Mouse (Mus musculus): ENCODE data around the gene Nsmce4a. TPM values are rescaled to one million over a fixed set of nuclear protein-coding genes. Genes with fewer than 3 reads are reported as not detected.

Gene Nsmce4a
- 165 TPM for polyA plus RNA-seq (2017; shearing (Covaris generic))

GRCm38 (mm10) chr7:130572821-130573220 lies at the start of gene Nsmce4a:
Gene Nsmce4a, minus strand, starts transcription at chr7:130573118.

GRCm38 (mm10) chr7:130577388-130578003 lies 4.6 kb upstream of the Nsmce4a start, which contains the start of gene Tacc2:
Gene Tacc2, plus strand, starts transcription at chr7:130577438.

DNA sequence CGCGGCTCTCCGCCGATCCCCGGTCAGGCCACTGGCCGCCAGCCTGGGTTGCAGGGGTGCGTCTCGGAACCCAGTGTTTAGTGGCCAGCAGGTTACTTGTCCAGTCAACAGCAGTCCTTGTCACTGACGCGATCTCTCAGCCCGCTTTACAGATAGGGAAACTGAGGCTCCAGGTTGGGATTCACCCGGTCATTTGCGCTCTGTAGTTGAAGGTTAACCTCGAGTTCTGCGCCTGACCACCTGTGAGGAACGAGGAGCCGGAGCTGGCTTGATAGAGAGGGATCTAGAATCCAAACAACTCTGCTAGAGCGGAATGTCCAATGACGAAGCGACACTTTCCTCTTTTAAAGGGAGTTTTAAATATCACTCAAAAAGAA lies 52.9 kb downstream of the Nsmce4a start, which contains the start of gene Ate1:
Ate1 (minus strand) TSS at position 321 of the 377 bp plus-strand sequence.

Other genes starting within 250 kb of the Nsmce4a start
- gene Ate1, start 52.7 kb downstream of the Nsmce4a start, polyA plus RNA-seq (2017; shearing (Covaris generic)): 62.7 TPM
- 5.8 TPM for gene Tacc2, start 4.3 kb upstream of the Nsmce4a start, polyA plus RNA-seq (2017; shearing (Covaris generic))
- 1.1 TPM for gene Btbd16, start 201.0 kb upstream of the Nsmce4a start, polyA plus RNA-seq (2017; shearing (Covaris generic))